Mouse (Mus musculus) common myeloid progenitor, adult 5-6 weeks (primary cell): ENCODE data around the gene Tdrd9. TPM values are rescaled to one million over a fixed set of nuclear protein-coding genes. Genes with fewer than 3 reads are reported as not detected.

ENCODE experiments used
- ATAC-seq: replicated peaks from 2 replicates; pipeline ENCODE4 v1.8.0; 2016; ENCODE audit warnings: low read depth, mild to moderate bottlenecking, moderate TSS enrichment, inconsistent platforms; ENCODE audit not compliant: poor library complexity, severe bottlenecking
- total RNA-seq: library from RNA; stranded (forward); fragments of 200-1000, 187-1606 nt; gene quantifications from 2 replicates; pipeline ENCODE4 v1.2.3, GENCODE M21; 2017

Tdrd9 gene
- 0.09 TPM in 1 of 2 replicates, not detected in the other for total RNA-seq

- ATAC-seq: no peak
Measured at GRCm38 (mm10) chr12:111971231-111971686, at the start of gene Tdrd9. Tdrd9 (plus strand) TSS chr12:111971559.

GRCm38 (mm10) chr12:111923117-111923516 is 48.2 kb upstream of the Tdrd9 start:
- peak; percentile 46 for ATAC-seq

GRCm38 (mm10) chr12:111927338-111927737 is 44.0 kb upstream of the Tdrd9 start:
- peak; percentile 46 for ATAC-seq

GRCm38 (mm10) chr12:111928411-111928966 is 42.9 kb upstream of the Tdrd9 start:
- no peak for ATAC-seq

GRCm38 (mm10) chr12:111931411-111932025 is 39.8 kb upstream of the Tdrd9 start:
- no peak for ATAC-seq

- no peak for ATAC-seq
Measured at GRCm38 (mm10) chr12:111932513-111932912, 38.8 kb upstream of the Tdrd9 start.

- peak; percentile 78 for ATAC-seq
Measured at GRCm38 (mm10) chr12:111933032-111933704, 38.2 kb upstream of the Tdrd9 start.

- ATAC-seq: no peak
Measured at GRCm38 (mm10) chr12:111933971-111934370, 37.4 kb upstream of the Tdrd9 start.

GRCm38 (mm10) chr12:111936706-111937550 is 34.4 kb upstream of the Tdrd9 start:
- ATAC-seq: no peak

- ATAC-seq: no peak
Measured at GRCm38 (mm10) chr12:111938623-111939177, 32.7 kb upstream of the Tdrd9 start.

- ATAC-seq: no peak
Measured at GRCm38 (mm10) chr12:111943421-111944064, 27.8 kb upstream of the Tdrd9 start.

GRCm38 (mm10) chr12:111944065-111944987 is 27.0 kb upstream of the Tdrd9 start:
- peak; percentile 58 for ATAC-seq

GRCm38 (mm10) chr12:111945115-111945514 is 26.2 kb upstream of the Tdrd9 start:
- peak; percentile 10 for ATAC-seq

GRCm38 (mm10) chr12:111945765-111946655 is 25.3 kb upstream of the Tdrd9 start:
- peak; percentile 52 for ATAC-seq

- peak; percentile 43 for ATAC-seq
Measured at GRCm38 (mm10) chr12:111946716-111947115, 24.6 kb upstream of the Tdrd9 start.

GRCm38 (mm10) chr12:111950486-111950885 is 20.9 kb upstream of the Tdrd9 start:
- ATAC-seq: no peak

GRCm38 (mm10) chr12:111951701-111952100 is 19.7 kb upstream of the Tdrd9 start:
- no peak for ATAC-seq

GRCm38 (mm10) chr12:111956173-111956572 is 15.2 kb upstream of the Tdrd9 start:
- ATAC-seq: no peak
